Mouse (Mus musculus): ENCODE data around the gene Tnf. TPM values are rescaled to one million over a fixed set of nuclear protein-coding genes. Genes with fewer than 3 reads are reported as not detected.
A peak's percentile ranks its signal among the peaks of the same experiment; 100 is the strongest.
"Not testable (repeated sequence)": the region's sequence is repeated elsewhere in the genome, so short reads cannot be mapped to it uniquely, and the experiment has no call there.

Tnf gene
- polyA plus RNA-seq, 1 experiment from 2014 or later: 0.95 TPM

DNA sequence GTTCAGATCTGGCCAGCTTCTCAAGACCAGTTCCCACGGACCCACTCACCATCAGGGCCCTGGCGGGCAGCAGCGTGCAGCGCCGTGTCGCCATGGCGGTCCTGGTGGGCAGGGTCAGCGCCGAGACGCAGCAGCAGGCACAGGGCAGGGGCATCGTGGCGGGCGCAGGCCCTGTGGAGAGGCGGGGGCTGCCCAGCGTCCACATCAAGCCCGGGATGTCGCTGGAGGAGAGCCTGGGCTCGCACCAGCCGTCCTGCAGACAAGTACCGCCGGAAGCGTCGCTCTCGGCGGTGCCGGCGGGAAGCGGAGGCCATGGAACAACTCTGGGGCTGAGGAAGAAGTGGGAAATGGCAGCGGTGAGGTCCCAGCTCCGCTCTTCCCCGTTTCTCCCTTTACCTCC lies 33.1 kb upstream of the Tnf start:
- peak overlapping the region; percentile 68 for H3K9ac ChIP-seq (replicated peaks; ENCODE audit: low read depth)
- DNase-seq (ENCODE audit: low spot score): peak; percentile 70
- peak; percentile 27 for ATAC-seq
- peak overlapping the region; percentile 95 for H3K27ac ChIP-seq (ENCODE audit: low read length)
- H3K27me3 ChIP-seq (replicated peaks; ENCODE audit: insufficient read depth, low read length): no peaks in the 10 kb centered on the region
- peaks cover 6% of the 10 kb centered on the region; the same call in 1 of the 2 replicates for H3K4me1 ChIP-seq (ENCODE audit: insufficient read depth, low read depth, low read length)
- 8% methylated on average over 31 of the region's 31 CpGs for WGBS
- TF ChIP-seq CTCF (IDR thresholded peaks at IDR 0.05) (peak; percentile 17; the same call in 1 of the 2 replicates), EP300 (IDR thresholded peaks at IDR 0.05) (no peak)
- peak overlapping the region; percentile 55 for H3K4me3 ChIP-seq (ENCODE audit: low read depth, low read length)
- no peaks in the 10 kb centered on the region for H3K9me3 ChIP-seq (ENCODE audit: low read length)
- H3K36me3 ChIP-seq (ENCODE audit: insufficient read depth, low read length): no peaks in the 10 kb centered on the region; the same call in 1 of the 2 replicates
- H3K4me2 ChIP-seq (replicated peaks; ENCODE audit: low read depth, low read length): peak overlapping the region; percentile 63

DNA sequence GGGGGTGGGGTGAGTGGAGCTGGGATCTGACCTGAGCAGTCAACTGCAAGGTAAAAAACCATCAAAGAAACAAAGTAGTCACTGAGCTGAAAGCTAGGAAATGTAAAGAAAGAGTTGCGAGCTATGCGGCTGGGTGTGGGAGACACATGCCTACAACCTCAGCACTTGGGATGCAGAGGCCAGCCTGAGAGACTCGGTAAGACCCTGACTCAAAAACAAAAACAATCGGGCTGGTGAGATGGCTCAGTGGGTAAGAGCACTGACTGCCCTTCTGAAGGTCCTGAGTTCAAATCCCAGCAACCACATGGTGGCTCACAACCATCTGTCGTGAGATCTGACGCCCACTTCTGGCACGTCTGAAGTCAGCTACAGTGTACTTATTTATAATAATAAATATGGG lies 32.3 kb upstream of the Tnf start:
- WGBS: 61% methylated on average over 7 of the region's 7 CpGs
- DNase-seq (ENCODE audit: low spot score); H3K9me3 ChIP-seq (ENCODE audit: low read length); ATAC-seq; H3K9ac ChIP-seq (replicated peaks; ENCODE audit: low read depth); H3K27me3 ChIP-seq (replicated peaks; ENCODE audit: insufficient read depth, low read length); H3K4me1 ChIP-seq (ENCODE audit: insufficient read depth, low read depth, low read length); H3K4me3 ChIP-seq (ENCODE audit: low read depth, low read length); H3K36me3 ChIP-seq (ENCODE audit: insufficient read depth, low read length): not testable (repeated sequence)
- peak overlapping the region; percentile 71 for H3K27ac ChIP-seq (ENCODE audit: low read length)
- peak overlapping the region; percentile 63; the same call in 1 of the 2 replicates for H3K4me2 ChIP-seq (replicated peaks; ENCODE audit: low read depth, low read length)

DNA sequence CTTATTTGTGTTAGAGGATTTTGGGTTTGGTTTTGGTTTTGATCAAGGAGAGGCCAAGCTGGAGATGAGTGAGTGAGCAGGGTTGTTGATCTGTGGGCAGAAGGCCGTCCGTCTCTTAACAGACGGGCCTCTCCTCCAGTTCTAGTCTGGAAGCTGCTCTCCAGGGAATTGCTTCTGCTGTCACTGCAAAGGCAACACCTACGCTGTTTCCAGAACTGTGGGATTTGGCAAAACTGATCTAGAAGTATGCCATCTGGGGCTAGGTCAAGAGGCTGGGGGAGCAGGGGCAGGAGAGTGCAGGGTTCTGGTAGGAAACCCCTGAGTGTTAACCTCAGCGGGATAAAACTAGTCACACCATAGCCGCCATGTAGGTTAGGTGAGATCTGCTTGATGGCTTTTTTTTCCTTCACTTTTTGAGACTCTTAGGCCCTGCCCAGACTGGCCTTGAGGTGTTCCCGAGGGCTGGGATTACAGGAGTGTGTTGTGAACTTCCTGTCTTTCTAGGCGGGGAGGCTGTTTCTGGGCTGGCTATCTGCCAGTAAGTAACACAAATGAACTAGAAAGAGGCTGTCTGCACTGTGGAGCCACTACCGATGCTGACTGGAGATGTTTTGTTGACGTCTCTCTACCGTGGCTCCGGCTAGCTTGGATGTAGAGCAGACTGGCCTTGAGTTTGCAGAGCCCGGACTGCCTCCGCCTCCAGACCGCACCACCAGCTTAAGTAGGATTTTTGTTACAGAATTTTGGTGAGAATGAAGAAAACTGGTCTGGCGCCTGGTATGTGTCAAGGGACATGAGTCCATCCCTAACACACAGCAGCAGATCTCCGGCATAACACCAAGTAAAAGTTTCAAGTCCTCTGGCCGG lies 31.5 kb upstream of the Tnf start, which contains the start of gene Atp6v1g2:
TSS of gene Atp6v1g2 (plus strand) at position 547 of the 867 bp plus-strand sequence.
- TF ChIP-seq CTCF (IDR thresholded peaks at IDR 0.05) (no peak), EP300 (IDR thresholded peaks at IDR 0.05) (0 out of 2 replicates have a peak, but pooled peaks have one; percentile 35)
- H3K4me3 ChIP-seq (ENCODE audit: low read depth, low read length): no peak within 1 kb of the TSS
- WGBS: 34% methylated on average over 18 of the region's 18 CpGs
- H3K9me3 ChIP-seq (ENCODE audit: low read length): no peaks in the 10 kb centered on the region
- H3K4me2 ChIP-seq (replicated peaks; ENCODE audit: low read depth, low read length): peak within 1 kb of the TSS; percentile 63
- DNase-seq (ENCODE audit: low spot score) (peak; percentile 72), ATAC-seq (0 out of 2 replicates have a peak, but pooled peaks have one; percentile 3)
- H3K36me3 ChIP-seq (ENCODE audit: insufficient read depth, low read length): no peaks in the 10 kb centered on the region; the same call in 1 of the 2 replicates
- peak within 1 kb of the TSS; percentile 95 for H3K27ac ChIP-seq (ENCODE audit: low read length)
- peaks cover 6% of the 10 kb centered on the region; the same call in 1 of the 2 replicates for H3K4me1 ChIP-seq (ENCODE audit: insufficient read depth, low read depth, low read length)
- H3K27me3 ChIP-seq (replicated peaks; ENCODE audit: insufficient read depth, low read length): no peaks in the 10 kb centered on the region
- no peak within 1 kb of the TSS for H3K9ac ChIP-seq (replicated peaks; ENCODE audit: low read depth)

DNA sequence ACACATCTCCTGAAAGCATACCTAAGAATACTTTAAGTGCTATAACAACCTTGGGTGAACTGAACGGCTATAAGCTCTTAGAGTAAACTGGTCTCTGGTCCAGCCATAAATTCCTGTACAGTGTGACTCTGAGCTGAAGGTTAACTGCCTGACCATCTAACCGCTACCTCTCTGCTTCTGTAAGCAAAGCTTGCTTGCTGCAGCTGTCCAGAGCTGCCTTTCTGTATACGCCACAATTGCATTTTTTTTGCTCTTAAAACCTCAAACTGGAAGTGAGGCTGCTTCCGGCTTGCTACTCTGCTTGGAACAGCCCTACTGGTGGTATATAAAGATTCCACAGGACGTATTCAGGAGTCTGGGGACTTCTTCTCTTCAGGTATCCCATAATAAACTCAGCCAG lies 30.9 kb upstream of the Tnf start:
- no peak overlapping the region for H3K9ac ChIP-seq (replicated peaks; ENCODE audit: low read depth)
- TF ChIP-seq CTCF (IDR thresholded peaks at IDR 0.05) (no peak), EP300 (IDR thresholded peaks at IDR 0.05) (no peak)
- peak overlapping the region; percentile 71; the same call in 1 of the 2 replicates for H3K27ac ChIP-seq (ENCODE audit: low read length)
- H3K36me3 ChIP-seq (ENCODE audit: insufficient read depth, low read length): no peaks in the 10 kb centered on the region; the same call in 1 of the 2 replicates
- WGBS: 62% methylated on average over 5 of the region's 5 CpGs
- DNase-seq (ENCODE audit: low spot score): no peak
- peaks cover 6% of the 10 kb centered on the region; the same call in 1 of the 2 replicates for H3K4me1 ChIP-seq (ENCODE audit: insufficient read depth, low read depth, low read length)
- no peak overlapping the region for H3K4me2 ChIP-seq (replicated peaks; ENCODE audit: low read depth, low read length)
- ATAC-seq: no peak
- no peaks in the 10 kb centered on the region for H3K9me3 ChIP-seq (ENCODE audit: low read length)
- H3K4me3 ChIP-seq (ENCODE audit: low read depth, low read length): no peak overlapping the region
- H3K27me3 ChIP-seq (replicated peaks; ENCODE audit: insufficient read depth, low read length): no peaks in the 10 kb centered on the region

DNA sequence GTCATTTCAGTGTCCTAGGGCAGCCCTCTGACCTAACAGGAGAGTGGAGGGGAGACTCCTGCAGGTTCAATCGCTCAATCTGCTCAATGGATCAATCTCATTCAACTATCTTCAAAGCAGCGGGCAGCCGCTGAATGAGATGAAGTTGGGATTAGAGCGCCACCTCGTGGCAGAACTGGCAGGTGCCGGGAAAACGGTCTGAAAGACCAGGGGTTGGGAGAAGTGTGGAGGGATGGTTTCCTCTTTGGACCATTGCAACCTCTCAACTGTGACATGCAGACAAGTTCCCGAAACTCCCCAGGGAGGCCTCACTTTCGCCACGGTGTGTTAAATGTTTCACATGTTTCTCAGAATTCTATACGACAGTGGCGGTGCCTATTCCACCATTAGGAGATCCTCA lies 30.2 kb upstream of the Tnf start:
- H3K36me3 ChIP-seq (ENCODE audit: insufficient read depth, low read length): no peaks in the 10 kb centered on the region; the same call in 1 of the 2 replicates
- no peaks in the 10 kb centered on the region for H3K27me3 ChIP-seq (replicated peaks; ENCODE audit: insufficient read depth, low read length)
- DNase-seq (ENCODE audit: low spot score) (peak; percentile 82), ATAC-seq (no peak)
- no peak overlapping the region for H3K4me3 ChIP-seq (ENCODE audit: low read depth, low read length)
- no peak overlapping the region for H3K4me2 ChIP-seq (replicated peaks; ENCODE audit: low read depth, low read length)
- 16% methylated on average over 12 of the region's 12 CpGs for WGBS
- peaks cover 6% of the 10 kb centered on the region; the same call in 1 of the 2 replicates for H3K4me1 ChIP-seq (ENCODE audit: insufficient read depth, low read depth, low read length)
- no peak overlapping the region for H3K9ac ChIP-seq (replicated peaks; ENCODE audit: low read depth)
- TF ChIP-seq EP300 (IDR thresholded peaks at IDR 0.05) (no peak), CTCF (IDR thresholded peaks at IDR 0.05) (peak; percentile 93)
- no peaks in the 10 kb centered on the region for H3K9me3 ChIP-seq (ENCODE audit: low read length)
- H3K27ac ChIP-seq (ENCODE audit: low read length): no peak overlapping the region

DNA sequence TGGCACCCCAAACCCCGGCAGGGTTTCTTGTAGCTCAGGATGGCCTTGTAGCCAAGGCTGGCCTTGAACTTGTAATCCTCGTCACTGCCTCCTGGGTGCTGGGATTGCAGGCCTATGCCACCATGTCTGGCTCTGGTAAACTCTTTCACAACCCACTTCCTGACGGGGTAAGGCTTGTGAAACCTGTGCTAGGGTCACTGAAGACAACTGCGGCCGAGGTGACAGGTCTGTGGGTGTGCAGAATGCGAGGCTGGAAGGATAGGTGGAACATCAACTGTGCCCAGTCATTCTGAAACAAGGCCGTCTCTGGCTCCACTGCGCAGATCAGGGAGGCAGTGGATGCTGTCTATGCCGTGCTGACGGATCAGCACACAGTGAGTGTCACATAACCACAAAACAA lies 29.2 kb upstream of the Tnf start:
- no peaks in the 10 kb centered on the region; the same call in 1 of the 2 replicates for H3K36me3 ChIP-seq (ENCODE audit: insufficient read depth, low read length)

More for the DNA sequence above, 29.2 kb upstream of the Tnf start:
- Histone ChIP-seq H3K4me2 (replicated peaks; ENCODE audit: low read depth, low read length) (no peak overlapping the region), H3K9ac (replicated peaks; ENCODE audit: low read depth) (no peak overlapping the region), H3K27ac (ENCODE audit: low read length) (no peak overlapping the region), H3K4me3 (ENCODE audit: low read depth, low read length) (no peak overlapping the region), H3K9me3 (ENCODE audit: low read length) (no peaks in the 10 kb centered on the region), H3K27me3 (replicated peaks; ENCODE audit: insufficient read depth, low read length) (no peaks in the 10 kb centered on the region), H3K4me1 (ENCODE audit: insufficient read depth, low read depth, low read length) (peaks cover 6% of the 10 kb centered on the region; the same call in 1 of the 2 replicates)
- TF ChIP-seq CTCF (IDR thresholded peaks at IDR 0.05) (no peak), EP300 (IDR thresholded peaks at IDR 0.05) (no peak)
- DNase-seq (ENCODE audit: low spot score): no peak
- no peak for ATAC-seq
- WGBS: 89% methylated on average over 10 of the region's 10 CpGs

Measured in lung, postnatal 0 days (tissue).